Mouse (Mus musculus): ENCODE data around the gene Kansl1. TPM values are rescaled to one million over a fixed set of nuclear protein-coding genes. Genes with fewer than 3 reads are reported as not detected.
A peak's percentile ranks its signal among the peaks of the same experiment; 100 is the strongest.

The Kansl1 gene
- polyA plus RNA-seq, 1 experiment: 15.6 TPM

- H3K4me3 ChIP-seq: no peak overlapping the region
- H3K4me2 ChIP-seq (ENCODE audit: low read depth): no peak overlapping the region
- H3ac ChIP-seq (ENCODE audit: control insufficient read depth, insufficient read length): no peak overlapping the region
- H3K79me2 ChIP-seq (ENCODE audit: control insufficient read depth, insufficient read depth): no peaks in the 10 kb centered on the region
- H3K36me3 ChIP-seq (ENCODE audit: control insufficient read depth, insufficient read depth): no peaks in the 10 kb centered on the region
- TF ChIP-seq USF1 (IDR thresholded peaks at IDR 0.05; ENCODE audit: low read depth) (no peak), MAX (IDR thresholded peaks at IDR 0.05; ENCODE audit: low read depth) (no peak), CEBPB (IDR thresholded peaks at IDR 0.05; ENCODE audit: insufficient read depth, poor library complexity, severe bottlenecking) (no peak), TCF3 (IDR thresholded peaks at IDR 0.05; ENCODE audit: insufficient read length, low read depth) (no peak), POLR2A (IDR thresholded peaks at IDR 0.05; ENCODE audit: insufficient read length, low read depth) (no peak), REST (IDR thresholded peaks at IDR 0.05; ENCODE audit: insufficient read depth, insufficient read length) (no peak), E2F4 (IDR thresholded peaks at IDR 0.05; ENCODE audit: insufficient read depth) (no peak), TCF12 (IDR thresholded peaks at IDR 0.05; ENCODE audit: insufficient read depth, poor library complexity, severe bottlenecking) (no peak), MYOD1 (IDR thresholded peaks at IDR 0.05; ENCODE audit: control insufficient read depth in 1 of 3, insufficient read length in 2 of 3, low read depth in 2 of 3) (no peak), POLR2AphosphoS2 (IDR thresholded peaks at IDR 0.05; ENCODE audit: insufficient read length, low read depth) (no peak), SRF (IDR thresholded peaks at IDR 0.05; ENCODE audit: control insufficient read depth, insufficient read length, low read depth) (no peak), MYOG (IDR thresholded peaks at IDR 0.05; ENCODE audit: control insufficient read depth in 1 of 3, insufficient read depth in 1 of 3, insufficient read length in 2 of 3, low read depth in 2 of 3) (no peak)
- no peaks in the 10 kb centered on the region for H3K27me3 ChIP-seq (ENCODE audit: control insufficient read depth, insufficient read depth, insufficient read length)
These were observed 162.9 kb downstream of the Kansl1 start for GRCm38 (mm10) chr11:104305711-104306110.

DNA sequence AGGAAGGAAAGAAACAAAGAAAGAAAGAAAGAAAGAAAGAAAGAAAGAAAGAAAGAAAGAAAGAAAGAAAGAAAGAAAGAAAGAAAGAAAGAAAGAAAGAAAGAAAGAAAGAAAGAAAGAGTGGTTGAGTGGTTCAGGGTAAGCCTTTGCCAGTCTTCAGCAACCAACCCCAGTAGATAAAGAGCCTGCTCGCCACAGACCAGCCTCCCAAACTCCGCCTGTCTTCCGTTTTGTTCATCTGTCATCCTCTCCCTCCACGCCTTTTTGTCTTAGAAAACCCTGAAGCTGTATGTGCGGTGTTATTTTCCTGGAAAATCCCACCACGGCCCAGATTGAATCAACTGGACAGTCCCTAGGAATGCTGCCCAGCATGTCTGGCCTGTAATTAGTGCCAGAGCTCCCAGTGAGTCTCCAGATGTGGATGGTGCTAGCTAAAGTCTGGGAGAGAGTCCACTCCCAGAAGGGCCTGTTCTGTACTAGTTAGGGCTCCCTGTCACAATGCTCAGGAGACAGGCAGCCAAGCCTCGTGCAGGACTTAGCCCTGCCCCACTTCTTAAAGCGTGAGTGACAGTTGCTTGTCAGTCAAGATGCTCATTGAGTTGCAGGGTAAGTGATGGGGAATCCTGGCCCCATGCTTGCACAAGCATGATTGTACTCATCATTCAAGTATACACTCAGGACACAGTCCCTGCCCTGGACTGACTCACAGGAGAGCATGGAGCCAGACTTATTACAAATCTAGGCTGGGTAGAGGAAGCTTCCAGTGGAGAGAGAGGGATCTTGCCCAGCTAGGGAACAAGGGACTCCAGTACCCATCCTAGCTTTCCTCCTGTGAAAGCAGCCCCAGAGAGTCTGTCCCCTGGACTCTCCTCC lies 165.3 kb downstream of the Kansl1 start:
- Histone ChIP-seq H3K4me3 (no peak overlapping the region), H3K79me2 (ENCODE audit: control insufficient read depth, insufficient read depth) (no peaks in the 10 kb centered on the region), H3K36me3 (ENCODE audit: control insufficient read depth, insufficient read depth) (no peaks in the 10 kb centered on the region)

GRCm38 (mm10) chr11:104302628-104303027 lies 166.0 kb downstream of the Kansl1 start:
- Histone ChIP-seq H3K4me3 (no peak overlapping the region), H3K36me3 (ENCODE audit: control insufficient read depth, insufficient read depth) (no peaks in the 10 kb centered on the region), H3K4me2 (ENCODE audit: low read depth) (no peak overlapping the region), H3ac (ENCODE audit: control insufficient read depth, insufficient read length) (no peak overlapping the region), H3K27me3 (ENCODE audit: control insufficient read depth, insufficient read depth, insufficient read length) (no peaks in the 10 kb centered on the region), H3K79me2 (ENCODE audit: control insufficient read depth, insufficient read depth) (no peaks in the 10 kb centered on the region)
- TF ChIP-seq MYOG (IDR thresholded peaks at IDR 0.05; ENCODE audit: control insufficient read depth in 1 of 3, insufficient read depth in 1 of 3, insufficient read length in 2 of 3, low read depth in 2 of 3) (peak in 1 of 3 experiments; percentile 37), REST (IDR thresholded peaks at IDR 0.05; ENCODE audit: insufficient read depth, insufficient read length) (no peak), CEBPB (IDR thresholded peaks at IDR 0.05; ENCODE audit: insufficient read depth, poor library complexity, severe bottlenecking) (no peak), POLR2A (IDR thresholded peaks at IDR 0.05; ENCODE audit: insufficient read length, low read depth) (no peak), POLR2AphosphoS2 (IDR thresholded peaks at IDR 0.05; ENCODE audit: insufficient read length, low read depth) (no peak), E2F4 (IDR thresholded peaks at IDR 0.05; ENCODE audit: insufficient read depth) (no peak), TCF12 (IDR thresholded peaks at IDR 0.05; ENCODE audit: insufficient read depth, poor library complexity, severe bottlenecking) (no peak), MAX (IDR thresholded peaks at IDR 0.05; ENCODE audit: low read depth) (no peak), USF1 (IDR thresholded peaks at IDR 0.05; ENCODE audit: low read depth) (no peak), MYOD1 (IDR thresholded peaks at IDR 0.05; ENCODE audit: control insufficient read depth in 1 of 3, insufficient read length in 2 of 3, low read depth in 2 of 3) (peak in 1 of 3 experiments; percentile 6), TCF3 (IDR thresholded peaks at IDR 0.05; ENCODE audit: insufficient read length, low read depth) (no peak), SRF (IDR thresholded peaks at IDR 0.05; ENCODE audit: control insufficient read depth, insufficient read length, low read depth) (no peak)

More for the DNA sequence above, 165.3 kb downstream of the Kansl1 start:
- no peak for TF ChIP-seq MYOD1 (IDR thresholded peaks at IDR 0.05; ENCODE audit: control insufficient read depth in 1 of 3, insufficient read length in 2 of 3, low read depth in 2 of 3)
- TF ChIP-seq POLR2AphosphoS2 (IDR thresholded peaks at IDR 0.05; ENCODE audit: insufficient read length, low read depth): no peak
- Histone ChIP-seq H3ac (ENCODE audit: control insufficient read depth, insufficient read length) (no peak overlapping the region), H3K27me3 (ENCODE audit: control insufficient read depth, insufficient read depth, insufficient read length) (no peaks in the 10 kb centered on the region), H3K4me2 (ENCODE audit: low read depth) (no peak overlapping the region)

DNA sequence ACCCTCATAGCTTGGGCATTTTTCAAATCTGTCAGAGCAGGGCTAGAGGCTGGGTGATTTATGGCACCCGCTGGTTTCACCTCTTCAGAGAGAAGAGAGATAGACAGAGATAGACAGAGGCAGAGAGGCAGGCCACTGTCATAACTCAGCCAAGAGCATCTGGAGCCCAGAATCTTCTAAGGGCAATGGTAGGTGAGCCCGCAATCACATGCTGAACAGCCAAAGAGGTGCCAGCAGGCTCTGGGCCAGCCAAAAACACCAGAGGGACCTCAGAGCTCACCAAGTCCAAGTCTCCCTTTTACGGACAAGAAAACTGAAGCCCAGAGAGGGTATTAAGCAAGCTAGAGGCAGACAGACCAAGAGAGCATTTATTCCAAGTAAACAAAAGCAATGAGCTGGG lies 171.0 kb downstream of the Kansl1 start:
- Histone ChIP-seq H3K4me2 (ENCODE audit: low read depth) (no peak overlapping the region), H3K36me3 (ENCODE audit: control insufficient read depth, insufficient read depth) (no peaks in the 10 kb centered on the region), H3K79me2 (ENCODE audit: control insufficient read depth, insufficient read depth) (no peaks in the 10 kb centered on the region), H3K27me3 (ENCODE audit: control insufficient read depth, insufficient read depth, insufficient read length) (no peaks in the 10 kb centered on the region), H3ac (ENCODE audit: control insufficient read depth, insufficient read length) (no peak overlapping the region), H3K4me3 (no peak overlapping the region)
- no peak for TF ChIP-seq TCF12 (IDR thresholded peaks at IDR 0.05; ENCODE audit: insufficient read depth, poor library complexity, severe bottlenecking)
- TF ChIP-seq MAX (IDR thresholded peaks at IDR 0.05; ENCODE audit: low read depth): no peak
- TF ChIP-seq SRF (IDR thresholded peaks at IDR 0.05; ENCODE audit: control insufficient read depth, insufficient read length, low read depth): no peak
- TF ChIP-seq MYOG (IDR thresholded peaks at IDR 0.05; ENCODE audit: control insufficient read depth in 1 of 3, insufficient read depth in 1 of 3, insufficient read length in 2 of 3, low read depth in 2 of 3): no peak
- TF ChIP-seq USF1 (IDR thresholded peaks at IDR 0.05; ENCODE audit: low read depth): no peak
- TF ChIP-seq MYOD1 (IDR thresholded peaks at IDR 0.05; ENCODE audit: control insufficient read depth in 1 of 3, insufficient read length in 2 of 3, low read depth in 2 of 3): no peak
- no peak for TF ChIP-seq E2F4 (IDR thresholded peaks at IDR 0.05; ENCODE audit: insufficient read depth)
- TF ChIP-seq REST (IDR thresholded peaks at IDR 0.05; ENCODE audit: insufficient read depth, insufficient read length): no peak
- TF ChIP-seq TCF3 (IDR thresholded peaks at IDR 0.05; ENCODE audit: insufficient read length, low read depth): no peak
- no peak for TF ChIP-seq POLR2AphosphoS2 (IDR thresholded peaks at IDR 0.05; ENCODE audit: insufficient read length, low read depth)
- no peak for TF ChIP-seq POLR2A (IDR thresholded peaks at IDR 0.05; ENCODE audit: insufficient read length, low read depth)
